Mouse (Mus musculus) frontal cortex, postnatal 36 days (tissue): ENCODE measurements around the gene Slc35a1.
A peak's percentile ranks its signal among the peaks of the same experiment; 100 is the strongest.

Experiments used
- DNase-seq, 2 experiments: peaks; one replicate each; pipeline ENCODE4 v3.0.0; 2022; ENCODE audit warnings: low spot score in 2 of 2

Slc35a1 gene

GRCm38 (mm10) chr4:34653179-34653578, 34.1 kb downstream of the Slc35a1 start:
- no peak for DNase-seq

- no peak for DNase-seq
Measured at GRCm38 (mm10) chr4:34644779-34645178, 42.5 kb downstream of the Slc35a1 start.

DNA sequence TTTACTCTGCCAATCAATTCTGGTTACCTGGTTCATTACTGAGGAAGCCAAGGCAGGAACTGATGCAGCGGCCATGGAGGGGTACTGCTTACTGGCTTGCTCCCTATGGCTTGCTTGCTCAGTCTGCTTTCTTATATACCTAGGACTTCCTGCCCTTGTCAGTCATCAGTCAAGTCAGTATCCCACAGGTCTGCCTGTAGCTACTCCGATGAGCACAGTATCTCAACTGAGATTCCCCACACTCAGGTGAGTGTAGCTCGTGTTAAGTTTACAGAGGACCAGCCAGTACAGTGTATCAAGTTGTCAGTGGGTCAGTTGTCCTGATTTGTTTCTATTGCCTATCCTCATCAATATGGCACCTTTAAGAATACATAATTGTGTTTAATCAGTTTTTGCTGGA, 46.5 kb downstream of the Slc35a1 start:
- no peak for DNase-seq

DNA sequence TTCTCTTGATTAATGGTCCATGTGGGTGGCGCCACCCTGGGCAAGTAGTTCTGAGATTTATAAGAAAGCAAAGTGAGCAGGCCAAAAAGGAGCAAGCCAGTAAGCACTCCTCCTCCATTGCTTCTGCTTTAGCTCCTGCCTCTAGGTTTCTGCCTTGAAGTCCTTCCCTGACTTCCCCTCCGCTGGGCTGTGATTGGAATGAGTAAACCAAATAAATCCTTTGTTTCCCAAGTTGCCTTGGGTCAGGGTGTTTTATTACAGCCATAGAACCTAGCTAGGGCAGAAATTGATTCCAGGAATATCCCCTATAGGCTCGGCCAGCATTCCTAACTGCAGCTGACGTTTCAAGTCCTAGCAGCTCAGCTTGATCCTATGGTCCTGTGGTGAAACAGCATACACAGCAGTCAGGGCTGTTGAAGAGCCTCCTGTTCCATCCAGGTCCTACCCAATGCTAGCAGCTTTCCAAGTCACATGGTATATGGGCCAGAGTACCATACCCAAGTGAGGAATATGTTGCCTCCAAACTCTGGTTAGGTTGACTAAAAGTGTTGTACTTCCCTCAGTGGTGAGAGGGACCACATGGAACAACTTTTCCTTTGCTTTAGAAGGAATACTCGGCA, 47.4 kb downstream of the Slc35a1 start:
- DNase-seq = no peak

DNA sequence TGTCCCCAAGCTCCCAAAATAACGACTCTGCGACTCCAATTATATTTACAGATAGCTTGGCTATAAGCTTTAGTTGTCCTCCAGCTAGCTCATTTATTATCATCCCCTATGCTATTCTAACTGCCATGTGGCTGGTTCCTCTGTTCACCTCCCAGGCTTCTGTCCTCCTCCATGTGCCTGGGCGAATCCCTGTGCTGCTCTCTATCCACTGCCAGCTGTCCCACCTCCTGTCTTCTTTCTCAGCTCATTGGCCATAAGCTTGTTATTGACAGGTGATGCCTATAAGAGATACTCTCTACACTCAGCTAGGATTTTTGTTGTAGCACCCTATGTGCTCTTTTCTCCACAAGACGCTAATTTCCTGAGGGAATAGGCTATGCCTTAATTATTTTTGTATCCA, 49.4 kb downstream of the Slc35a1 start:
- DNase-seq = no peak

DNA sequence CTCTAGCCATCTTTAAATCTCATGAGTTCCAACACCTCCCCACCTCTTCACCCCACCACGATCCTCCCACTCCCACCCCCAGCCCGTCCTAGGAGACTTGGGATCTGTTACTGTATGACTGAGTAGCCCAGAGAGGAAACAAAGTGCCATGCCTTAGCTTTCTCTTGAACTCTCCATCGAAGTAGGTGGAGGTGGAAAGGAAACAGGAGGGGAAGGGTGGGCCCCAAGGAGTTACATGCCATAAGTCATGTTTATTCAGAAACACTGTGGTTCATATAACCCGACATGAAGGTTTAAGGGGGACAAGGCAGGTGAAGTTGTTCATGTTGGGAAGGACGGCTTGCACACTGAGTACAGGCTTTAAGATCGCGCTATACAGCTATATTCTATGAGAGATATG, 49.9 kb downstream of the Slc35a1 start:
- DNase-seq = no peak

DNA sequence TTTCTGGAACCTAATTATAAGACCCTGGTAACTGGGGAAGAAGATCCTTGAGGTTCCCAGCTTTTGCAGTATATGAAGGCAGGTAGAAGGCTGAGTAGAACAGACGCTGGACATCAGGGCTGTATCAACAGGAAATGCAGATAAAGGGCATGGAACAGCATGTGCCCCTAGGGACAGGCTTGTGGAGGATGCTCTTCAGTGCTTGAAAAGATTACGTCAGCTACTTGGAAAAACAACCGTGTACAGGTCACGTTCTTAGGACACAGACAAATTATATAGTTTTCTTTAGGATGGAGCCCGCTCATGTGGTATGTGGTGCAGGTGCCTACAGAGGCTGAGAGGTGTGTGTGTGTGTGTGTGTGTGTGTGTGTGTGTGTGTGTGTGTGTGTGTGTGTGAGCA, 51.2 kb downstream of the Slc35a1 start:
- no peak for DNase-seq

GRCm38 (mm10) chr4:34634129-34634528, 53.1 kb downstream of the Slc35a1 start:
- DNase-seq = no peak

GRCm38 (mm10) chr4:34629956-34630355, 57.3 kb downstream of the Slc35a1 start:
- DNase-seq = no peak

- DNase-seq = no peak
Measured at GRCm38 (mm10) chr4:34626401-34626800, 60.8 kb downstream of the Slc35a1 start.

DNA sequence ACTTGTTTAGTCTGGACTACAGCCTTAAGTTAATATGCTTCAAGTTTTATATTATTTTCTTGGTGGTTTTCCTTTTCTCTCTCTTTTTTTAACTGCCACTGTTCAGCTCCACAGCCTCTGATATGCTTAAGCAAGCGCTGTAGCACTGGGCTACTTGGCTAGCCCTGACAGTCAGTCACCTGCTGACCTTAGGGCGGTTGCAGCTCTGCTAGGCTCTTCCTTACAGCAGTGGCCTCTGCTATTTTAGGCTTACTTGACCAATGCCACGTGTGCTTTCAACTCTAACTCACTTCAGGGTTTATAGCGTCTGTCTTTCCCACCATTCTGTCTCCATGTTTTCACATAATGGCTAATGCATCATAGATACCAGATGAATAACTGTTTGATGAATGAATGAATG, 61.7 kb downstream of the Slc35a1 start:
- no peak for DNase-seq

DNA sequence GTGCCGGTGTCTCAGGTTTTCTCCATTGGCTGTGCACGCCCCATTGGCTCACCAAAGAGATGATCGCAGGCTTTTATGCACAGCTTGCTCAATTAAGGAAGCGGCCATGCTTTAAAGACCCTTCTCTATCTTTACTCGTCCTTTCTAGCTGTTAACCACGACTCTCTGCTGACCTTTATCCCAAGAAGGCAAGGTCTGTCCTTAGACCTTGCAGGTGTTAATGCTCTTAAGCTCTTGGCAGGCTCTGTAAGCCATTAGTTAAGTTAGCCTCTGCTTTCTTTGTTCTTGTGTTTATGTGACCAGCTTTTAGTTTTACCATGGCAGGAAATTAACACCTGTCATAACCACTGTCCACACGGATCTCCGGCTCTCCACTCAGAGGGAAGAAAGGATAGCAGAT, 71.1 kb downstream of the Slc35a1 start:
- no peak for DNase-seq

- peak; percentile 35 to 46 for DNase-seq
Measured at GRCm38 (mm10) chr4:34615303-34615702, 71.9 kb downstream of the Slc35a1 start.

- peak; percentile 93 to 94 for DNase-seq
Measured at GRCm38 (mm10) chr4:34614630-34615094, 72.6 kb downstream of the Slc35a1 start, which contains the start of the genes Orc3 and Rars2. Gene Orc3 (minus strand): TSS chr4:34614944. Gene Rars2 (plus strand): TSS chr4:34614957.

GRCm38 (mm10) chr4:34613571-34614145, 73.6 kb downstream of the Slc35a1 start:
- DNase-seq = peak in 1 of 2 experiments; percentile 4
